Mouse (Mus musculus) lung, embryonic 15.5 days (tissue): ENCODE measurements around the gene Kiz. TPM values are rescaled to one million over a fixed set of nuclear protein-coding genes. Genes with fewer than 3 reads are reported as not detected.

Experiments used
- ATAC-seq: fragments of 200-750 bp; cut with Nextera tagmentation; 2 replicates; pipeline ENCODE4 v1.8.0; 2017; ENCODE audit warnings: moderate number of reproducible peaks, borderline replicate concordance; ENCODE audit not compliant: low FRiP score, low TSS enrichment; ENCODE audit errors: extremely low read depth
- H3K27ac ChIP-seq: fragments of 300-500 bp; sonication (generic); 2 replicates; pipeline ENCODE4 v1.5.1; 2015; ENCODE audit warnings: moderate library complexity, mild to moderate bottlenecking, inconsistent platforms
- H3K27me3 ChIP-seq: fragments of 300-500 bp; sonication (generic); 2 replicates; pipeline ENCODE4 v1.6.1; 2015; ENCODE audit warnings: inconsistent platforms
- H3K36me3 ChIP-seq: fragments of 300-500 bp; sonication (generic); 2 replicates; pipeline ENCODE4 v1.6.1; 2015; ENCODE audit warnings: inconsistent platforms
- H3K4me1 ChIP-seq: fragments of 300-500 bp; sonication (generic); 2 replicates; pipeline ENCODE4 v1.6.1; 2015; ENCODE audit warnings: inconsistent platforms
- H3K4me2 ChIP-seq: fragments of 300-500 bp; sonication (generic); 2 replicates; pipeline ENCODE4 v1.6.1; 2015; ENCODE audit warnings: inconsistent platforms, mild to moderate bottlenecking, moderate library complexity
- H3K4me3 ChIP-seq: fragments of 300-500 bp; sonication (generic); 2 replicates; pipeline ENCODE4 v1.5.1; 2015; ENCODE audit warnings: mild to moderate bottlenecking, inconsistent platforms
- H3K9ac ChIP-seq: fragments of 300-500 bp; sonication (generic); 2 replicates; pipeline ENCODE4 v1.6.1; 2015; ENCODE audit warnings: inconsistent platforms
- H3K9me3 ChIP-seq: fragments of 300-500 bp; sonication (generic); 2 replicates; pipeline ENCODE4 v1.6.1; 2016; ENCODE audit warnings: inconsistent platforms
- WGBS: fragments of 180-500 bp; shearing (Covaris S2); methylation state at CpG from one replicate; pipeline ENCODE4 v1.1.7; 2015; 5-methylcytosine and 5-hydroxymethylcytosine counted together
- polyA plus RNA-seq: library from polyadenylated mRNA; unstranded; fragments of >200 nt; fragmentation: Nextera tagmentation; extraction: Ambion mirVana; gene quantifications from 2 replicates; pipeline ENCODE4 v1.2.1, GENCODE M21; 2015

Kiz gene
- polyA plus RNA-seq = 29.5 and 34.9 TPM in 2 replicates

DNA sequence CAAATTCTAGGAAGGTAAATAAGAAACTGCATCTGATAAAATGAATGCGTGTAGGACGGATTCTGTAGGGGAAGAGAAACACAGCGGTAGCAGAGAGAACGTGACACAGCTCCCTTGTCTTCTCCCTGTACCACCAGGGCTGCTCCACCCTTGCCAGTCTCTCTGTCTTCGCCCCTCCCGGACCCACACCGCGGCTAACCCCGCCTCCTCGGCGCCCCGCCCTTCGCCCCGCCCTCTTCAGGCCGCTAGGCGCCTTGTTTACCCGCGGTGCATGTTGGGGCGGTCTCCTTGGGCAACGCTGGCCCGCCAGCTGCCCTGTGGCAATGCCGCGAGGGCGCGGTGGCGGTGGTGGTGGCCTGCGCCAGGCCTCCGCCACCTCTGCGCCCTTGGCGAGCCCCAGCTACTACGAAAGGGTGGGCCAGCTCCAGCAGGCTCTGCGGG, at the start of gene Kiz:
Kiz (plus strand) TSS at position 266 of the 441 bp plus-strand sequence.
- Histone ChIP-seq H3K4me1 (no peaks in the 10 kb centered on the region), H3K27ac (peak within 1 kb of the TSS; percentile 73), H3K27me3 (no peaks in the 10 kb centered on the region), H3K4me2 (peak within 1 kb of the TSS; percentile 62), H3K4me3 (peak within 1 kb of the TSS; percentile 87), H3K9ac (peak within 1 kb of the TSS; percentile 73), H3K36me3 (no peaks in the 10 kb centered on the region), H3K9me3 (no peaks in the 10 kb centered on the region)
- peak; percentile 100 for ATAC-seq
- under 1% methylated on average over 32 of the region's 32 CpGs for WGBS

DNA sequence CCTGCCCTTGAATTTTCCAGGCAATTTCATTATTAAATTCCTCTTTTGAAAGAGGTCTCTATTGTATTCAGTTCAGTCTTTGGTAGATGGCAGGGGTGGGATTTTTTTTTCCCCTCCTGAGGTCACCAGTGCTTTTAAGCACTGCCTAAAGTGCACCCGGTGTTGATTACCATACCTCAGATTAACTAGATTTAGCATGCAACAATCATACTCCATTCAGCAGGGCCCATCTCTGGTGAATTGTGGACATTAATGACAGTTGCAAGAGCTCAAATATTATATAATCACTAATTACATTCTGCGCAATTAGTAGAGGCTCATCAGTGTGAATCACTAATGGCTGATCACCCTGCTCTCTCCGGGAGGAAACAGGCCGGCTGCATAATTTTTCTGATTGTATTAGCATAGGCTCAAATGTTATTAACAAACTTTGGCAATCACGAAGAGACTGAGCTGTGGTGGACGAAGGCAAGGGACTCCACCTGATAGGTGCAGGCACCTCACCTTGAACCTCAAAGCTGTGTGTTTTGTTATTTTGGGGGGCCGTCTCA, 45.9 kb upstream of the Kiz start:
- 93% methylated on average over 7 of the region's 7 CpGs for WGBS

DNA sequence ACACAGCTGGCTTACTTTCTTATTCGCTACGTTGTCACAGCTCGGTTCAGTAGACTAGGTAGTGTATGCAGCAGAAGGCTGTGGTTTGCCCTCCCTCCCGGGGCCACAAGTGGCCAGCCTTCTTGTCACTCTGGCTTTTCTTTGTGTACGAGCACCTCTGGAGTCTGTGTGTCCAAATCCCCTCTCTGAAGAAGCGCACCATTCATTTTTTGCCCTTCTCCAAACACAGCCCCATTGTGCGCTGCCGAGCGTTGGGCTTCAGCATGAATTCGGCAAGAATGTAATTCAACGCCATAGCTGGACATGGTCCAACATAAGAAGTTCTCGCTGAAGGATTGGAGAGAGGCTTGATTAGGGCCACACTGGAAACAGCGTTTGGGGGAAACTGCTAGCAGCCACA, 45.0 kb upstream of the Kiz start:
- Histone ChIP-seq H3K4me3 (peak overlapping the region; percentile 21), H3K4me1 (no peaks in the 10 kb centered on the region), H3K9ac (no peak overlapping the region), H3K9me3 (no peaks in the 10 kb centered on the region), H3K27me3 (no peaks in the 10 kb centered on the region), H3K4me2 (peak overlapping the region; percentile 45), H3K36me3 (no peaks in the 10 kb centered on the region), H3K27ac (no peak overlapping the region)
- 17% methylated on average over 13 of the region's 13 CpGs for WGBS
- ATAC-seq = peak; percentile 75; the same call in 1 of the 2 replicates

More for the DNA sequence above, 45.9 kb upstream of the Kiz start:
- Histone ChIP-seq H3K4me1 (no peaks in the 10 kb centered on the region), H3K9ac (no peak overlapping the region), H3K4me3 (no peak overlapping the region), H3K36me3 (no peaks in the 10 kb centered on the region), H3K4me2 (no peak overlapping the region), H3K27me3 (no peaks in the 10 kb centered on the region), H3K27ac (no peak overlapping the region), H3K9me3 (no peaks in the 10 kb centered on the region)
- ATAC-seq = no peak

DNA sequence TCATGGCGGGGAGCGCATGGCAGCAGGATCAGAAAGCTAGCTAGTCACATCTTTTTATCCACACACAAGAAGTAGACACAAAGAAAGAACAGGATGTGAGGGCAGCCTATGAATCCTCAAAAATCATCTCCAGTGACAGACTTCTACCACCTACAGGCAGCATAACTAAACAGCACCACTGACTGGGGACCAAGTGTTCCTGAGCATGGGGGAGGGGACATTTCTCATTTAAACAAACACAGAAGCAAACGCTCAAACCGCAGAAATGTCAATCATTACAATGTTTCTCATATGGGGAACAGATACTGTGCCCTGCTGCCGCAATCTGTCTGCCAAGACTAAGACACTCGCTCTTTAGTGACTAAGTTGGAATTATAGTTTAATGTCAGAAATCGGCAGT, 40.7 kb upstream of the Kiz start:
- 75% methylated on average over 7 of the region's 7 CpGs for WGBS
- no peaks in the 10 kb centered on the region for H3K36me3 ChIP-seq
- no peak overlapping the region for H3K4me3 ChIP-seq
- H3K4me2 ChIP-seq = no peak overlapping the region
- H3K27ac ChIP-seq = no peak overlapping the region
- H3K9ac ChIP-seq = no peak overlapping the region
- H3K9me3 ChIP-seq = no peaks in the 10 kb centered on the region
- H3K27me3 ChIP-seq = no peaks in the 10 kb centered on the region
- ATAC-seq = no peak
- no peaks in the 10 kb centered on the region for H3K4me1 ChIP-seq

DNA sequence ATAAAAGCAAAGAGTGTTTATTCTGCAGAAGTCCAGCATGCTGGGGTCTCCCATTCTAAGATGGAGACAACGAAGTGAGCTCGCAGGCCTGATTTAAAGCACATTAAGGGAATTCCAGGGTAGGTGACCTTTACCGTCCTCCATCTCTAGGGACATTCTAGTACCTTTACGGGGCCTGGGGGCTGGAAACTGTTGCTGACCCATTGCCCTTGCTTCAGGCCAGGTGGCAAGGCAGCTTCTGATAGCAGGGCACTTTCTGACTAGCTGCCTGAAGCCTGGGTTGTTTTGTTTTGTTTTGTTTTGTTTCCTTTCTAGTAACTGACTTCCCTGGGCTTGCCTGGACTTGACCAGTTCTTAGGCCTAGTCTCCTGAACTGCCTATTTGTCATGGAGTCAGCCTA, 36.6 kb upstream of the Kiz start:
- no peaks in the 10 kb centered on the region for H3K9me3 ChIP-seq
- H3K4me3 ChIP-seq = no peak overlapping the region
- no peaks in the 10 kb centered on the region for H3K4me1 ChIP-seq
- no peak overlapping the region for H3K27ac ChIP-seq
- 74% methylated on average over 4 of the region's 4 CpGs for WGBS
- no peak overlapping the region for H3K9ac ChIP-seq
- ATAC-seq = no peak
- no peak overlapping the region for H3K4me2 ChIP-seq
- H3K36me3 ChIP-seq = no peaks in the 10 kb centered on the region
- no peaks in the 10 kb centered on the region for H3K27me3 ChIP-seq

DNA sequence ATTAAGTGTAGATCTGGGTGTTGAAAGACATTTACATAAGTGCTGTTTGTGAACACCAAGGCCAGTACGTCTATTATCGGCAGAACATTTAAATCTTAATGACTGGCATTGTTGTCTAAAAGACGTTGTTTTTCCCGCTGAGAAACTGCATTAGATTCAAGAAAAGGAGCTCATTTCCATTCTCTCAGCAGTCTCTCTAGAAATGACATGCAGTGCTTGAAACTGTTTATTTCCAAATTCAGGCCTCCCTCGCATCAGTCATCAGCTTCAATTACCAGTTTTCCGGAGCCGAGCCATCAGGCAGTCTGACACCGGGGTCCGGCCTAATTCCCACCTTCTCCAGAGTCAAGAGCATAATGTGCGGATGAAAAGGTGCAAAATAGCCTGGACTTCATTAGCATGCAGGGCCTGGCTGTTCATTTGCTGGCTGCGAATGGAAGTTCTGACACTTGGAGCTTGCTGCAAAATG, 32.1 kb upstream of the Kiz start:
- 59% methylated on average over 11 of the region's 11 CpGs for WGBS
- H3K4me2 ChIP-seq = no peak overlapping the region
- H3K4me3 ChIP-seq = no peak overlapping the region
- H3K4me1 ChIP-seq = no peaks in the 10 kb centered on the region
- peaks cover under 1% of the 10 kb centered on the region; the same call in 1 of the 2 replicates for H3K27me3 ChIP-seq
- ATAC-seq = no peak
- H3K27ac ChIP-seq = no peak overlapping the region
- no peaks in the 10 kb centered on the region for H3K9me3 ChIP-seq
- no peaks in the 10 kb centered on the region for H3K36me3 ChIP-seq
- H3K9ac ChIP-seq = no peak overlapping the region

DNA sequence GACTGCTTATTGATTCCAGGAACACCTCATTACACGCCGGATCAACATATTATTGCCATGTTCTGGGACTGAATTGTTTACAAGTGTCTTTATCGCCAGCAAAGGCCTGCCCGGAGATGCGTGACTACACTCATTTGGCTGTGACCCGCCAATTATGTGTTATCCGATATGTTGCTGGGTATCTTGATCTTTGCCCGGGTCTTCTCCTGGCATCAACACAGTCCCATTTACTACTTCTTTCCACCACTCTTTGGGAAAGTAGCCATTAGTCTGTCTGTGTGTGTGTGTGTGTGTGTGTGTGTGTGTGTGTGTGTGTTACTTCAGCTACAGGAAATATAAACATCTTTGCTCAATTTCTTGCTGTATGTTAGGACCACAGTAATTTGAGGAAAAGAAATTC, 31.6 kb upstream of the Kiz start:
- Histone ChIP-seq H3K27me3 (peaks cover 6% of the 10 kb centered on the region), H3K36me3 (no peaks in the 10 kb centered on the region), H3K9ac (no peak overlapping the region), H3K4me1 (no peaks in the 10 kb centered on the region), H3K4me3 (no peak overlapping the region), H3K4me2 (no peak overlapping the region), H3K9me3 (no peaks in the 10 kb centered on the region), H3K27ac (no peak overlapping the region)
- 55% methylated on average over 8 of the region's 8 CpGs for WGBS
- no peak for ATAC-seq

DNA sequence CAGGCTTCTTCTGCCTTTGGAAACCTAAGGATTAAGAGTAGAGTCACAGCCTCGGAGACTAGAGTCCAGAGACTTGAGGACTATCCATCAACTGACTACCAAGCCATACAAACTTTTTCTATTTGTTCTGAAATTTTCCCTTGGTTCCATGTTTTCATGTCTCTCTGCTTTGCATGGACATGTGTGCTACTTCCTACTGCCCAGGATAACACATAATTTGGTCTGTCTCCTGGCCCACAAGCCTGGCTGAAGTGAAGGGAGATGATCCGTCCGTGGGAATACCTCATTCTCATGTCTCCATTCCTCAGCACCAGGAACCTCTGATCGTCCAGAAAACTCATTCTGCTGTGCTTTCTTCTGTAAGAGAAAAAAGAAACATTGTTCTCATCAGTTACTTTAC, 27.7 kb upstream of the Kiz start:
- 81% methylated on average over 4 of the region's 4 CpGs for WGBS
- no peak for ATAC-seq
- H3K4me3 ChIP-seq = no peak overlapping the region
- H3K27ac ChIP-seq = no peak overlapping the region
- no peak overlapping the region for H3K9ac ChIP-seq
- H3K27me3 ChIP-seq = peaks cover 38% of the 10 kb centered on the region
- H3K4me1 ChIP-seq = no peaks in the 10 kb centered on the region
- H3K9me3 ChIP-seq = no peaks in the 10 kb centered on the region
- no peak overlapping the region for H3K4me2 ChIP-seq
- H3K36me3 ChIP-seq = no peaks in the 10 kb centered on the region

DNA sequence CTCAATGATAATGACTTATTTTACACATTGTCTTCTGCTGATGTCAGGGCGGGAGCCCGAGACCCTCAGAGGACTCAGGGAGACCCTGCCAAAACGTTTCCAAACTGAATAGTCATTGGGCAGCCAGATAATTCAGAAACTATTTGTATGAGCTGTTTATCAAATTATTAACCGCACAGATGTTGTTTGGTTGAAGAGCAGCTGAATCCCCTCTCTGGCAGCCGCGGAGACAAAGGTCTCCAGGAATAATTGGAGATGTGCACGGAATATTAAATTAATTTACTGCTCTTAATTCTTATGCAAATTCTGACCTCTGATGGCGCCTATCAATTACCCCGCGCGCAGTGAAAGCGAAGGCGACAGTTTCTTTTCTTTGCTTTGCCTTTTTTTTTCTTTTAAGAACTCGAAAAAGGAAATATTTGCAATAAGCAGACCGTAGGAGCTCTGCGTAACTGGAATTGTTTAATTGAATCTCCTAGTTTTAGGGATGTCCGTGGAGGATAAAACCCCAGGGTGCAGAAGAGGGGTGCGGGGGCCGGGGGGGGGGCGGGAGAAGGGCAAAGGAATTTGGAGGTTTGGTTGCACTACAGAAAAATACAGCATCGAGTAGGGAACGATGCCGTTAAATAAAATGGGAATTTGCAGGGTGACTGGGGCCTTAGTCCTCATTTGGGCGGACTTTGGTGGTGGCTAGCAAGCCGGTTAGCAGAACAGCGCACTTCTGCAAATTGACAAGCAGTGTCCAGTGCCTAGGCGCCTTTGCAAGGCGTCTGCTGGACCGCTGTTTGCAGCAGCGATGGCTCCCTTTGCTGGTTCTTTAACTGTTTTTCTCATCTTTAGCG, 22.2 kb upstream of the Kiz start:
- Histone ChIP-seq H3K4me3 (no peak overlapping the region), H3K27me3 (peaks cover 92% of the 10 kb centered on the region), H3K36me3 (no peaks in the 10 kb centered on the region), H3K9me3 (no peaks in the 10 kb centered on the region), H3K27ac (no peak overlapping the region), H3K4me2 (no peak overlapping the region), H3K9ac (no peak overlapping the region), H3K4me1 (peaks cover 12% of the 10 kb centered on the region)
- 4% methylated on average over 31 of the region's 31 CpGs for WGBS
- ATAC-seq = no peak

DNA sequence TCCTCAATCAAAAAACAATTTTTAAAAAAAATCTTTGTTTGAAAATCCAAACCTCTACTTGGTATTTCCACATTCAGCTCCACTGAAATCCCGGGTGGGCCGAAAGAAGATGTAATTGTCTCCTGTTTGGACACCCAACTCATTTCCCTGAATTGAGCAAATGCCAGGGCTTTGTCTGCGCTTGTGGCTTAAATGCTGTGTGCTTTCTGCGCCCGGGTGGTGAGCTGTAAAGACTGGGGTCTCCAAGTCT, 21.7 kb upstream of the Kiz start:
- Histone ChIP-seq H3K9me3 (no peaks in the 10 kb centered on the region), H3K4me1 (peaks cover 12% of the 10 kb centered on the region), H3K27ac (no peak overlapping the region), H3K27me3 (peaks cover 92% of the 10 kb centered on the region), H3K36me3 (no peaks in the 10 kb centered on the region), H3K4me2 (peak overlapping the region; percentile 49; the same call in 1 of the 2 replicates), H3K4me3 (peak overlapping the region; percentile 20; the same call in 1 of the 2 replicates), H3K9ac (no peak overlapping the region)
- no peak for ATAC-seq
- WGBS = 2% methylated on average over 5 of the region's 5 CpGs

DNA sequence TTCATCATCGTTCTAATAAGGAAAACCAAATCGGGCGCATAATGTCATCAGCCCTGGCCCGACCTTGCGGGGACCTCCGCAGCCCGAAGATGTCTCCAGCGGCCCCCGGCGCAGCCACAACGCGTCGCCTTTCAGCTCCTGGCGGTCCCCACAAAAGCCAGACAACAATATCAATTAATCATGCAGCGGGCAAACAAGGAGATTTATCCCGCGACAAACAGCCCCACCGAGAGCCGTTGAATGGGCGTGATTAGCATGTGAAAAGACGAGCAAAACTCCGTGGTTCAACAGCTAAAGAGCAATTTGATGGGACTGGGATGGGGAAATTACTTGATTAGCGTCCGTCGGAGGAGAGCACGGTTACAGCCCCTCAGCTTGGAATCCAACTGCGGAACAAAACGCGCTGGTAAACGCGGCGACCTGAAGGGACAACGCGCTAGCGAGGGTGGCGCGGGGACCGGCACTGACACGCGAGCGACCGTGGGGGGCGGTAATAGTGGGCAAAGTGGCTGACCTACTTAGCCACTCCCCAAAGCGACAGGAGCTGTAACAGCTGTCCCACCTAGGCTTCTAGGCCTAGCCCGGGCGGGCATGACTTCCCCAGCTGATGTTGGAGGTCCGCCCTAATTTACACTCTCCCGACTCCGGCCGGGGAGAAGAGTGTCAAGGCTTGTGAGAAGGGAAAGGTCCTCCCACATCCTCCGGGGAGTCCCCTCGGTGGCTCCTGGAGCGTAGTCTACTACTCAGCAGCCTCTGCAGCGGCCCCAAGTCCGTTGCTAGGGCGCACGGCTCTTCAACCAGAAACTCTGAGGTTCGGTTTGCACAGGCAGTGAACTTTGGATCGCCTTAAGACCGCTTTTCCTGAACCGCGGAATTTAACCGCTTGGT, 21.1 kb upstream of the Kiz start:
- ATAC-seq = no peak; the same call in 1 of the 2 replicates
- no peak overlapping the region for H3K9ac ChIP-seq
- peak overlapping the region; percentile 49 for H3K4me2 ChIP-seq
- H3K36me3 ChIP-seq = no peaks in the 10 kb centered on the region
- peaks cover 93% of the 10 kb centered on the region for H3K27me3 ChIP-seq
- H3K4me3 ChIP-seq = peak overlapping the region; percentile 20
- H3K4me1 ChIP-seq = peaks cover 16% of the 10 kb centered on the region
- no peak overlapping the region for H3K27ac ChIP-seq
- whole genome bisulfite sequencing = under 1% methylated on average over 63 of the region's 63 CpGs
- no peaks in the 10 kb centered on the region for H3K9me3 ChIP-seq
